Mouse (Mus musculus) CD4-positive helper T cell, adult 2 months (primary cell): ENCODE measurements around the gene Mkrn2os.
"Not testable (repeated sequence)": the region's sequence is repeated elsewhere in the genome, so short reads cannot be mapped to it uniquely, and the experiment has no call there.

Experiments used
- DNase-seq: peaks from one replicate; pipeline ENCODE4 v3.0.0-alpha.2; 2012; ENCODE audit warnings: low read depth, missing footprints, low spot score

The Mkrn2os gene

GRCm38 (mm10) chr6:115592458-115592857 is at the start of gene Mkrn2os:
TSS of gene Mkrn2os (minus strand) at chr6:115592576.
- no peak for DNase-seq

GRCm38 (mm10) chr6:115638188-115638587 is 45.8 kb upstream of the Mkrn2os start:
- not testable (repeated sequence) for DNase-seq

GRCm38 (mm10) chr6:115634015-115634414 is 41.6 kb upstream of the Mkrn2os start:
- no peak for DNase-seq

DNA sequence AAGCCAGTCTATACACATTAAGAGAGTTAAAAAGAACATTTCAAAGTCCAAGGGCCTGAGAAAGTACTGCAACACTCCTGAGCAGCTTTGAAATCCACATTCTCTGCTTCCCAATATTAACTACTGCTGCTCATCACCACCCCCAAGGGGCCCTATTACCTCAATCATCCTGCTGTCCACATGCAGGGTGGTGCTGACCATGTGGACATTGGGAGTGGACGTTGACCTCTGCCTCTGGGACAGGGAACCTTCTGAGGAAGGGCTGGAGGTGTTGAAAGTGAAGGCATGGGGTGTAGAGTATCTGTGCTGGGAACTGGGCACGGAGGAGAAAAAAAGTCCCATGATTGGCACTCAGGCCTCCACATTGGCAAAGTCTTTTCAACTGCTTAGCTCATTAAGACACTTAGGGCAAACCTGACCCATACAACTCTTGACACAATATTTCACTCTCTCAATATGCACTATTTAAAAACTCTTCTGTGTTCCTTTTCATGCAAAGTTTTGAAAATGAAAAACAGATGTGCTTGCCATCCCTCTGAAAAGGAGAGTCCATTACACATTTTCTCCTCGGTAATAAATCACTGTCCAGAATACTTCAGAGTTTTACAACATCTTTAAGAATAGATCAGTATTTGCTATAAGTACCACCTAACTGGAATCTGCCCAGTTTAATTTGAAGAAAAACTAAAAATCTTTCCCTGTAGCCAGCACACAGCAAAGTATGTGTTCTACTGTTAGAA is 38.9 kb upstream of the Mkrn2os start:
- no peak for DNase-seq

GRCm38 (mm10) chr6:115626121-115626520 is 33.7 kb upstream of the Mkrn2os start:
- no peak for DNase-seq

DNA sequence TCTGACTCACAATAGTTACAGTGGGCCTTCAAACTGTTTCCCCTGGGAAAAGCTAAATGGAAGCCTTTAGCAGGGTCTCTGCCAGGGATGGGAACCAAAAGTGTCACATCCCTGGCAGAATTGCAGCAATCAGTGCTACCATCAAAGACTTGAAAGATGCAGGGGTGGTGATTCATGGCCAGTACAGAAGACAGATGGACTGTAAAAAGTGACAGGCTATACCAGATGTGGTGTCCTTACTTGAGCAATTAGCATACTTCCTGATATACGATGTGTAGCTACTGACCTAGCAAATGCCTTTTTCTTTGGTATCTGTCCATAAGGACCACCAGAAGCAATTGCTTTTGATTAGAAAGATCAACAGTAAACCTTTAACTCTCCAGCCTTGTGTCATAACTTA is 28.6 kb upstream of the Mkrn2os start:
- no peak for DNase-seq

DNA sequence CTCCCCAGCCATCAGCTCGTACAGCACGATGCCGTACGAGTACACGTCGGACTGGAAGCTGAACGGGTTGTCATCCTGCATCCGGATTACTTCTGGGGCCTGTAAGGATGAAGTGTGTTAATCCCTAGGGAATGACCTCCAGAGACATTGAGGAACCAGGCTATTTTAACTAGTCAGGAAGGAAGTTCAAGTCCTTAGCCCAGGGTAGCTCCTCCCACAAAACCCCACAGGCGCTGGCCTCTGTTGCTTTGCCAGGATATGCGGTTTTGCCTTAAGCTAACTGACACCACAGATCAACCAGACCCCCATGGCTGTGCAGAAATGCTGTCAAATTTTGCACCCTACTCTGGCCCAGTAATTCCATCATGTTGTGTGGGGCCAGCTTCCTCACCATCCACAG is 27.4 kb upstream of the Mkrn2os start:
- DNase-seq: peak; percentile 31

DNA sequence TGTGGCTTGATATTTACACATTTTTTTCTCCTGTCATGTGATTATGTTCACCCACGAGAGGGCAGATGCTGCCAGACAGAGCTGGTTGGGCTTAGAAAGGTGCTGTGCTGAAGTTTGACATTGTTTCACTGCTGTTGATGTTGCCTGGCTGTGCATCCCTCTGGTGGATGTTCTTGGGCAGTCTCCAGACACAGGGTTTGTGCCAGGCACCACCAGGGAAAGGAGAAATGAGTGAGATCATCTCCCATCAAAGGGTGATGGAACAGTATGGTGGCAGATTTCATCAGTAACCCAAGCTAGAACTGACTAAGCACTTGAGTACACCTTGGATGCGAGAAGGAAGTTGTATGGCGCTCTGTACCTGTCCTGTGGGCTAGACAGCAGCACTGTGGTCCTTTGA is 23.6 kb upstream of the Mkrn2os start:
- DNase-seq: no peak

DNA sequence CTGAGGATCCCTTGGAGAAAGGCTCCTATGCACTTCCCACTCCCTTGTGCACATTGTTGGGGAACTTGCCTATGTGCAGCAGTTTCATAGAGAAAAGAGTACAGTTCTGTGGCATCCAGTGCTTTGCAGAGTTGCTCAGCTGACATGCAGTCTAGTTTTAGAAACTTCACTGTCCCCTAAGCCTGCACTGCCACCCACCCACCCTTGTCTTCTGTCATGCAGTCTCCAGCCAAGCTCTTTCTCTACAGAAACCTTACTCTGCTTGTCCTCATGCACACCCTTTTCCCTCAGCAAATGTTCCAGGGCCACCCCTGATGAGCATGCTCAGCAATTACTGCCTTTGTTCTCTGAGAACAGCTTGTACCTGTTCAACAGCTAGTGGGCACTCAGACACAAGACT is 21.4 kb upstream of the Mkrn2os start:
- DNase-seq: no peak

DNA sequence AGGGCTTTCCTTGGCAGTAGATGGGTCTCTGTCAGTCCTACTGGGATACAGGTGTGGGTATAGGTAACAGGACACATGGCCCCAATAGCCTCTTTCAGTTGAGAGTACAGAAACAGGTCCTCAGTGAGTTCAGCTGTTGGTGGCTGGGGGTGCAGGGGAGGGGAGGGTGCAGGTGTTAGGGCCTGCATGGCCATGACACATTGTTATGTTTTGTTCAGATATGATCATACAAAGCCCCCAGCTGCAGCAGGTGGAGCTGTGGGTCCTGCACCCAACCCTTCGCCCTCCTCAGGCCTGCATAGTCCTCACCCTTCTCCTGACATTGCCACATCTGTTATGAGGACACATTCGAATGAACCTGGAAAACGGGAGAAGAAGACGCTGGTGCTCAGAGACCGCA is 17.9 kb upstream of the Mkrn2os start:
- DNase-seq: no peak

- DNase-seq: peak; percentile 57
Observed at GRCm38 (mm10) chr6:115609121-115609520, 16.7 kb upstream of the Mkrn2os start.

GRCm38 (mm10) chr6:115607429-115607828 is 15.1 kb upstream of the Mkrn2os start:
- DNase-seq: no peak

DNA sequence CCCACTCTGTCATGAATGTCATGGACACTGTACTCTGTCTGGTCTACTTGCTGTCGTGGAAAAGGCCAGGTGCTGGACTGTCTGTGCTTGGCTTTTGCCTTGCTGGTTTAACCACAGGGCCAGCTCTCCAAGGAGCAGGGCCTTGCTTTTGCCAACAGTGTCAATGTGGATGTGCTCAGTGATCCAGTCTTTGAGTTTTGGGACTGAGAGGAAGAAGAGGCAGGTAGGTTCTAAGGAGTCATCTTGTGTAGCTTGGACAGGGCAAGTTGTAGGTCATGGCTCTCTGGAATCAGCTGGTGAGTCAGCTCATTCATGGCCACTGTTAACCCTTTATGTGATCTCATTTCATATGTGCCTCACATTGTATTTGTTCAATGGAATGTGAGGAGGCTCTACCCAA is 14.1 kb upstream of the Mkrn2os start:
- no peak for DNase-seq

- DNase-seq: peak; percentile 88
Observed at GRCm38 (mm10) chr6:115601715-115602523, 9.5 kb upstream of the Mkrn2os start, which contains the start of gene Mkrn2. TSS of gene Mkrn2 (plus strand) at chr6:115601902.

DNA sequence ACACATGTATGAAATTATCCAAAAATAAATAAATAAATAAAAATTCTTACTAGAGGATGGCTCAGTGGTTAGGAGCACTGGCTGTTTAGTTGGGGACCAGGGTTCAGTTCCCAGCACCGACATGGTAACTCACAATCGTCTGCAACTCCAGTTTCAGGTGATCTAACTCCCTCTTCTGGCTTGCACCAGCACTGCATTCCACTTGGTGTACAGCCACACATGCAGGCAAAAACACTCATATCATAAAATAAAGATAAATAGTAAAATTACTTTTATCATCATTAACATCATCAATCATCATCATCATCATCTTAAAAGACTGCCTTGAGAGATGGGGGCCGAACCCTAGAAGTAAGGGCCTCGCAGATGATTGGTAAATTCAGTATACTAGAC is 8.9 kb upstream of the Mkrn2os start:
- no peak for DNase-seq

GRCm38 (mm10) chr6:115595667-115596066 is 3.3 kb upstream of the Mkrn2os start:
- DNase-seq: no peak

GRCm38 (mm10) chr6:115594463-115594862 is 2.1 kb upstream of the Mkrn2os start:
- DNase-seq: peak; percentile 76

GRCm38 (mm10) chr6:115593252-115593651 is 876 bp upstream of the Mkrn2os start:
- no peak for DNase-seq

DNA sequence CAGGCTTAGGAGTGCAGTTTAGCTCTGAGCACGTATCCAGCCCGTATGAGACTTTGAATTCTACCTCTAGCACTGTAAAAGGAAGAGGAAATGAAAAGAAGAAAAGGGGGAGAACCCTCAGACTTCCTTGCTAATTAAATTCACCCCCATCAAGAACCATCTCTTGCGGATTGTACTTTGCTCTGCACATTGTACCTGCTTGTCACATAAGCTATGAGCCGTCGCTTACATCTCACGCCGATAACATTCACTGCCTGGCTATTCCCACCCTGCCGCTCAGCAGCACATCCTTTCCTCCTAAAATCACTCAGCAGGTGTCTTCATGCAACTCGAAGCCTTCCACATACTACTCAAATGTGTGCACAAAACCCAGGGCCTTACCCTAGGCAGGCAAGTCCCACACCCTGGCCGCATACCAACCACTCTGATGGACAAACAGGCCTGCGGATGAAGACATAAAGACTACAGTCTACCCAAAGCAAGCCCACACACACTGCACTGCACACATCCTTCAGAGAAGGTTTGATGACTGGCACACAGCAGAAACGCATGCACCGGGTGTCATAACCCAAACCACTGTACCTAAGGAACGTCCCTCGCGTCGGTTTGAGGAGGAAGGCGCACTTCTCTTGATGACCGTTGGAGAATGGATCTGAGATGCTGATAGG is 550 bp downstream of the Mkrn2os start:
- DNase-seq: no peak

- DNase-seq: no peak
Observed at GRCm38 (mm10) chr6:115586321-115586720, 6.1 kb downstream of the Mkrn2os start.

DNA sequence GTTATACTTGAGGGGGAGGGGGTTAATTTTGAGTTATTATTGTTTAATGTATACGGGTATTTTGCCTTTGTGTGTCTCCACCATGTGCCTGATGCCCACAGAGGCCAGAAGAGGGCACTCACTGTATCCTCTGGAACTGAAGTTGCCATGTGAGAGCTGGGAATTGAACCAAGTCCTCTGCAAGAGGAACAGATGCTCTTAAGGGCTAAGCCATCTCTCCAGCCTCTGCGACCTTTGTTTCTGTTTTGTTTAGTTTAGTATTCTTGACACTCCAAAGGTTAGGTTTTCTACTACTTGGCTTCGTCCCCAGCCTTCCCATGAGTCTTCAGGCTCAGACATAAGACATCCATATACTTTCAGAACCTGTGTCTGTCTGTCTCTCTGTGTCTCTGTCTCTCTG is 8.2 kb downstream of the Mkrn2os start:
- DNase-seq: no peak

DNA sequence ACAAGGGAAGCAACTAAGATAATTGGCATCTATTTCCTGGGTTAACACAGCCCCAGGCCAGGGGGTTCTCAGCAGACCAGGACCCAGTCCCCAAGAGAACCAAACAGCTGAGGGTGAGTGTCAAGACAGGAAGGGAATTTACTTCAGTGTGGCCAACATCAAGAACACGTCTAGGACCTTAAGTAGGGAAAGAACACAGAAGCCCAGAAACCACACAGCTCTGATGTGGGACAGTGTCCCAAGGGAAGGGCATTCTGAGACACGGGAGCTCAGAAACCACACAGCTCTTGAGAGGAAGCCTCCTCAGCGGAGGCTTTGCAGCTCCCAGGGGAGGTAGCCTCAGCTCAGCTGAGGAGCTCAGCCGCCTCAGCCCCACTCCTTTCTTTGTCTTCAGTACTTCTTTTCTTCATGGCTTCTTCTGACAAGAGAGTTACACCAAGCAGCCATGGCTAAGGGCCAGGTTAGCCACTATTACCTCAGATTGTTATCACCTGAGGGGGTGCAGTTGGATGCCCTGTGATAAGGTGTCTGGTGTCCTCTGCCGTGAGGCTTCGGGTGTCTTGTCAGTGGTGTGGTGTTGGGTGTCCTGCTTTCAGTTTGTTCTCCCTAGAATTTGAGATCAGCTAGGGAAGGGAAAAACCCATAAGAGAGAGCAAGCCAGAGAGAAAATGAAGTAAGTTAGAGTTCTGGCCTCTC is 8.8 kb downstream of the Mkrn2os start:
- DNase-seq: no peak
